Mouse (Mus musculus) heart, postnatal 0 days (tissue): ENCODE measurements around the gene Myh10.

Experiments
- CTCF ChIP-seq: IDR thresholded peaks from 2 replicates; pipeline ENCODE4 v1.5.1; 2016; ENCODE audit warnings: antibody characterized with exemption, control low read depth, low read depth
- EP300 ChIP-seq: IDR thresholded peaks from 2 replicates; pipeline ENCODE4 v1.6.1; 2016; ENCODE audit warnings: antibody characterized with exemption, low read depth

GRCm38 (mm10) chr11:68672270-68672970 lies 18.9 kb upstream of the Myh10 start:
- TF ChIP-seq CTCF = no peak
- TF ChIP-seq EP300 = no peak
